Mouse (Mus musculus) limb, embryonic 12.5 days (tissue): ENCODE measurements around the gene F13a1. TPM values are rescaled to one million over a fixed set of nuclear protein-coding genes. Genes with fewer than 3 reads are reported as not detected.

Source experiments
- ATAC-seq: fragments of 200-750 bp; cut with Nextera tagmentation; 2 replicates; pipeline ENCODE4 v1.8.0; 2017; ENCODE audit warnings: low read depth, moderate TSS enrichment; ENCODE audit not compliant: insufficient number of reproducible peaks, insufficient read depth, low FRiP score, low TSS enrichment
- H3K27ac ChIP-seq: fragments of 300-500 bp; sonication (generic); 2 replicates; pipeline ENCODE4 v1.5.1; 2016; ENCODE audit warnings: mild to moderate bottlenecking, moderate library complexity
- H3K27me3 ChIP-seq: fragments of 300-500 bp; sonication (generic); 2 replicates; pipeline ENCODE4 v1.6.1; 2016; ENCODE audit warnings: mild to moderate bottlenecking, moderate library complexity
- H3K36me3 ChIP-seq: fragments of 300-500 bp; sonication (generic); 2 replicates; pipeline ENCODE4 v1.6.1; 2016; ENCODE audit warnings: mild to moderate bottlenecking, moderate library complexity
- H3K4me1 ChIP-seq: fragments of 300-500 bp; sonication (generic); replicated peaks from 2 replicates; pipeline ENCODE4 v1.6.1; 2016
- H3K4me2 ChIP-seq: fragments of 300-500 bp; sonication (generic); 2 replicates; pipeline ENCODE4 v1.6.1; 2016; ENCODE audit warnings: mild to moderate bottlenecking, moderate library complexity
- H3K4me3 ChIP-seq: fragments of 300-500 bp; sonication (generic); replicated peaks from 2 replicates; pipeline ENCODE4 v1.5.1; 2016; ENCODE audit warnings: mild to moderate bottlenecking
- H3K9ac ChIP-seq: fragments of 300-500 bp; sonication (generic); replicated peaks from 2 replicates; pipeline ENCODE4 v1.6.1; 2016; ENCODE audit warnings: mild to moderate bottlenecking, moderate library complexity
- H3K9me3 ChIP-seq: fragments of 300-500 bp; sonication (generic); 2 replicates; pipeline ENCODE4 v1.6.1; 2016; ENCODE audit warnings: mild to moderate bottlenecking, moderate library complexity
- WGBS: fragments of 180-500 bp; shearing (Covaris S2); methylation state at CpG from one replicate; pipeline ENCODE4 v1.1.7; 2016; 5-methylcytosine and 5-hydroxymethylcytosine counted together
- polyA plus RNA-seq: library from polyadenylated mRNA; unstranded; fragments of >200 nt; fragmentation: Nextera tagmentation; extraction: Ambion mirVana; gene quantifications from 2 replicates; pipeline ENCODE4 v1.2.1, GENCODE M21; 2016

The F13a1 gene
- polyA plus RNA-seq, 1 experiment from 2014 or later, result 4.3 TPM

DNA sequence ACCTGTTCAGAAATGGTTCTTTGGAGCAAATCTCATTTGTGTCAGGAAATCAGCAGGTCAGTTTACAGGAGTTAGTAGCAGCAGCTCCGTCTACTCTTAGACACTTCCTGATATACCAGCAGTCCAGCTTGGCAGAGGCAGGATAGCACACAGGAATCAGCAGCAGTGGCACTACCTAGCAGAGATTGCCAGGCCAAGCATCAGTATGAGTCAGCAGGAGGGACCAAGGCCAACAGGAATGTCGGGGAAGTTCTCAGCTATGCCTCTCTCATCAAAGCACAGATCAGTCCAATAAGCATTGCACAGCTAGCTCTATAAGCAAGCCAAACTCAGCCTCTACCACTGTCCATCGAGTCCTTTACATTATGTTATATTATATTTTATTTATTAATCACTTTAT lies 210.9 kb downstream of the F13a1 start:
- no peaks in the 10 kb centered on the region for H3K36me3 ChIP-seq
- no peak overlapping the region for H3K27ac ChIP-seq
- ATAC-seq, result no peak
- H3K4me3 ChIP-seq, result no peak overlapping the region
- no peak overlapping the region for H3K9ac ChIP-seq
- no peak overlapping the region for H3K4me2 ChIP-seq
- no peaks in the 10 kb centered on the region for H3K9me3 ChIP-seq
- WGBS, result 72% methylated on average over 3 of the region's 3 CpGs
- H3K4me1 ChIP-seq, result no peaks in the 10 kb centered on the region
- no peaks in the 10 kb centered on the region for H3K27me3 ChIP-seq
